Mouse (Mus musculus): ENCODE measurements around the gene Macrod1.
A peak's percentile ranks its signal among the peaks of the same experiment; 100 is the strongest.

Gene Macrod1

GRCm38 (mm10) chr19:7171447-7171846 lies 114.8 kb downstream of the Macrod1 start:
- peak; percentile 63 for DNase-seq (ENCODE audit: extremely low spot score)

- peak; percentile 78 for DNase-seq (ENCODE audit: extremely low spot score)
Observed at GRCm38 (mm10) chr19:7172051-7172866, 115.6 kb downstream of the Macrod1 start.

- DNase-seq (ENCODE audit: extremely low spot score), result no peak
Observed at GRCm38 (mm10) chr19:7176041-7176696, 119.6 kb downstream of the Macrod1 start.

DNA sequence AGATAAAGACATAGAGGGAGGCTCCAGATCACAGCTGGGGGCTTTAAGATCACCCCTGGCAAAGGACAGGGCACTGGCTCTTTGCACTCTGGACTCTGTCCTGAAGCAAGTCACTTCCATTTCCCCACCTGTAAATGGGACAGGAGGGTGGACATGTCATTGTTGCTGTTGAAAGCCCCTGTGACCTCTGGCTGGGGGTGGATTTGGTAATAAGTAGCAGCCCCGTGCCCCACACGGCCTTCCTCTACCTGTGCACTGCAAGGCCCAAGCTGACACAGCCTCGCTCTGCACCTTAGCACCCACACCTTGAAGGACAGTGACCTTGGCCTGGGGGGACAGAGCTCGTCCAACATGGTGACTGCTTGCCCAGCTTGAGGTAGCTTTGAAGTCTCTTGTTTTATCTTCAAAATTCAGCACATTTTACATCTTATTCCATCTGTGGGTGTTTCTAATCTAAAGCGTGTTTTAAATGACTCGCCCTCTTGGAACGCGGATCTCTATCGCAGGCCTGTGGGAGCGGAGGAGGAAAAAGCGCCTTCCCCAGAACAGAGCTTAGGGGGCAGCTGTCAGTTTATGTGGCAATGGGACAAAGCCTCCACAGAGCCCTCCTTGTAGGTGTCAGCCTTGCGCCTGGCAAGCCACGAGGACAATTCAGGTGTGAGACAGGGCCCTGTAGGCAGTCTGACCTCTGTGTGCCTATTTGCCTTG lies 121.3 kb downstream of the Macrod1 start:
- no peak for DNase-seq (ENCODE audit: extremely low spot score)

GRCm38 (mm10) chr19:7178841-7179452 lies 122.3 kb downstream of the Macrod1 start:
- no peak for DNase-seq (ENCODE audit: extremely low spot score)

GRCm38 (mm10) chr19:7180756-7181405 lies 124.3 kb downstream of the Macrod1 start:
- DNase-seq (ENCODE audit: extremely low spot score), result no peak

DNA sequence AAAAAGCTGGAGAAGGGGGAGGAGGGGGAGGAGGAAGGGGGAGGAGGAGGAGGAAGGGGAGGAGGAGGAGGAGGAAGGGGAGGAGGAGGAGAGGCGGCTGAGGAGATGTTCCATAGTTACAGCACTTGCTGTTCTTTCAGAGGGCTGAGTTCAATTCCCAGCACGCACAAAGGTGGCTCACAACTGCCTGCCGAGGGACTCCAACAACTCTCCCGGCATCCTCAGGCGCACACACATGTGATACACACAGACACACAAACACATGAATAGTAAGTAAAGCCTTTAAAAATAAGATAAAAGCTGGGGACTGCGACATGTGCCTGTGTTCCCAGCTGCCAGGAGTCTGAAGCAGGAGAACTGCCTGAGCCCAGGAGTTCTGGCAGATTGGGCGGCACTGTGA lies 124.9 kb downstream of the Macrod1 start:
- no peak for DNase-seq (ENCODE audit: extremely low spot score)

DNA sequence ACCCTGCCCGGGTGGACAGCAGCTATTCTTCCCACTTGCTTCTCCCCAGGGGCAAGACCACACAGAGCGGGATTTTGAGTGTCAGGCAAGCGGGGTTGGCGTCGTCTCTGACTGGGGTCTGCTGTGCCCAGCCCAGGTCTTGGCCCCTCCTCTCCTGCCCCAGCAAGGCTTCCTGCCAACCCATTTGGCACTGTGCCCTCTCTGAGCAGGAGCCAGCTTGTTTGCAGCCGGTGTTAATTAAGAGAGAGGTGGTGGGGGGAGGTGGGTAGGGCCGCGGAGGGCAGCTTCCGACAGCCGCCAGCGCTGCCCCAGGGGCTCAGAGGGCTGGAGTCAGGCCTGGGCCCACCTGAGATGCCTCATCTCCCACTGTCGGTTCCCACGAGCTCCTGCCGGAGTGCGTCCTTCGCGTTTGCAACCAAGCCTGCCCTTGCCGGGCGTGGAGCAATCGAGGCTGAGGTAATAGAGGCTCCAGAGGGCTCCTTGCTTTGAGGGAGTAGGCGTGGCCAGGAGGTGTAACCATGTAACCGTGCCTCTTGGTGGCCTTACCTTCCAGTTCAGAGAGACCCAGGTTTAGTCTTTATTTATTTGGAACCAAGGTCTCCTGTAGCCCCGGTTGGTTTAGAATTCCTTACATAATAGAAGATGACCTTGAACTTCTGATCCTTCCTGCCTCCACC lies 125.8 kb downstream of the Macrod1 start:
- DNase-seq (ENCODE audit: extremely low spot score), result no peak

- no peak for DNase-seq (ENCODE audit: extremely low spot score)
Observed at GRCm38 (mm10) chr19:7183419-7183818, 126.8 kb downstream of the Macrod1 start.

DNA sequence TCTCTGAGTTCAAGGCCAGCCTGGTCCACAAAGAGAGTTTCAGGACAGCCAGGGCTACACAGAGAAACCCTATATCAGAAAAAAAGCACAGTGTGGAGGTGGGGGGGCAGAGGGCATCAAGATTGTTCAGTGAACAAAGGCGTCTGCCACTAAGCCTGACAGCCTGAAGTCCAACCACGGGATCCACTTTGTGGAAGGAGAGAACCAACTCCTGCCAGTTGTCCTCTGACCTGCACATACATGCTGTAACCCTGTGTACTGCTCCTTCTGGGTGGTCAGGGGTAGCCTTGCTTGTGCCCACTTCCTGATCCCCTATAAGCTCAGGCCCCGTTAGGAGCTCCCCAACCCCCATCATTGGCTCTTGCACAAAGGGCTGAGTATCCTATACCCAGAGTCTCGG lies 128.4 kb downstream of the Macrod1 start:
- DNase-seq (ENCODE audit: extremely low spot score), result peak; percentile 41

DNA sequence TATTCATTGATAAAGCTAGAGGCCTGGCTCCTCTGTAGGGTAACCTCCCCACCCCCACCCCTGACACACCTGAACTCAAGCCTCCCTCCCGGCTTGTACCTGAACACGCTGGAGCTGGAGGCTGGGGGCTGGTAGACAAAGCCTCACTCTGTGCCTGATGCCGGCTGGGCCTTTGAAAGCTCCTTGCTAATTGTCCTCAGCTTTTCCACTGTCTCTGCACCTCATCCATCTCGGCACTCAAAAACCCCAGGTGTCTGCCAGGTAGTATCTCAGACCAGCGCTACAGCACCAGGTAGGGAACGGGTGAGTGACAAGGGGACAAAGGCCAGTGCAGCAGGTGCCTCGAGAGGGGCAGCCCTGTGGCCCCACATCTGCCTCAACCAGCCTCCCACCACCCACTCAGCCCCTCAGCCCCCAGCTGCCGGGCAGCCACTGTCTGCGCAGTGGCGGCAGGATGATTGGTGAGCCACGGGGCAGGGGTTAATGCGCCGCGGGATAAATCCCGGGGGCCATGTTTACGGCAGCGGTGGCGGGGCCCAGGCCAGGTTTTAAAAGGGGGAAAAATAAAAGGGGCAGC lies 129.2 kb downstream of the Macrod1 start:
- DNase-seq (ENCODE audit: extremely low spot score), result peak; percentile 84

DNA sequence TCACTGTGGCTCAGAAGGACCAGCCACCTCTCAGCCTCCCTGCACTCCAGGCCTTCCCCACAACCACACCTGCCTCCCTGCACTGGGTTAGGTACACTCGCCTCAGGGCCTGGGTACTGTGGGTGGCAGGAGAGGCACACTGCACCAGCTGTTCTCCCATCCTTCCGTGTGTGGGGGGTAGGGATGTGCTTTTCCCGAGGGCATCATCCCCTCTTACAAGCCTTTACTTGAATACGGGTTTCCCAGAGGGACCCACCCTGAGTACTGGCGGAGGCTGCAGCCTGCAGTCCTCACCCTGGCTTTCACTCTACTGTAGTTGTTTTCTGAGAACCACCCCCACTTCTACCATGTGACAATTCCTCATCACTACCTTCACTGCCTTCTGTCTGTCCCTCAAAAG lies 130.5 kb downstream of the Macrod1 start:
- DNase-seq (ENCODE audit: extremely low spot score), result no peak

GRCm38 (mm10) chr19:7189026-7189425 lies 132.4 kb downstream of the Macrod1 start:
- DNase-seq (ENCODE audit: extremely low spot score), result no peak

- no peak for DNase-seq (ENCODE audit: extremely low spot score)
Observed at GRCm38 (mm10) chr19:7190986-7191385, 134.4 kb downstream of the Macrod1 start.

DNA sequence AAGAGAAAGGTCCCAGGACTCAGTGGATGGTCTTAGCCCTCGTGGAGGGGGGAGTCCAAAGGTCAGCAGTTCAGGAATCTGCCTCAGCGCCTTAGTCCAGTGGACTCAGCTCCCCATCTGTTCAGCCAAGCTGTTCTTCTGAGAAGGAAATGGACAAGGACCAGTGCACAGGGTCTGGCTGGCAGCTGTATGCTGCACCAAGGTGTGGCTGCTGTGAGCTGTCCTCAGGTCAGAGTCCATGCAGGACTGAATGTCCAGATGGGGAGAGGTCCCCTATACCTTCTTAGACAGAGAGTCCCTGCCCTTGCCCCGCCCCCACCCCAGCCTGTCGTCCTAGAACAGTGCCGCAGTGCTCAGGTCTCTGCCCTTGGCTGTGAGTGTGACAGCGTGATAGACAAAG lies 135.0 kb downstream of the Macrod1 start:
- DNase-seq (ENCODE audit: extremely low spot score), result no peak

DNA sequence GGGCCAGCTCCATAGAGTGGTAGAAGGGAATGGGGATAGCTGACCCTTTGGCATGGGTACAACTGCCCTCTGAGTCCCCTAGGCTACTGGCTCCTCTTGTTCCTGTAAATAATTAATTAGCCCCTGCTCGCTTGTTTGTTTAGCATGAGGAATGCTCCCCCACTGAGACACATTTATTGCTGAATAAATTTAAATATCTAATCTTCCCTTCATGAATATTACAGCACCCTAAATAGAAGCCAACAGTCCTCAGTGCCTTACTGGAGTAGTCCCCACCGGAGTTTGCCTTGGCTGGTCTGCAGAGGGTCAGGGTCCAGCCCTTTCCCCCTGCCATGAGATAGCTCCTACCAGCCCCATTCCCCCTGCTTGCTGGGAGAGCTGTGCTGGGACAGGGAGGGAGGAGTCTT lies 136.0 kb downstream of the Macrod1 start:
- no peak for DNase-seq (ENCODE audit: extremely low spot score)

- peak; percentile 80 for DNase-seq (ENCODE audit: extremely low spot score)
Observed at GRCm38 (mm10) chr19:7195900-7196728, 139.5 kb downstream of the Macrod1 start.

DNA sequence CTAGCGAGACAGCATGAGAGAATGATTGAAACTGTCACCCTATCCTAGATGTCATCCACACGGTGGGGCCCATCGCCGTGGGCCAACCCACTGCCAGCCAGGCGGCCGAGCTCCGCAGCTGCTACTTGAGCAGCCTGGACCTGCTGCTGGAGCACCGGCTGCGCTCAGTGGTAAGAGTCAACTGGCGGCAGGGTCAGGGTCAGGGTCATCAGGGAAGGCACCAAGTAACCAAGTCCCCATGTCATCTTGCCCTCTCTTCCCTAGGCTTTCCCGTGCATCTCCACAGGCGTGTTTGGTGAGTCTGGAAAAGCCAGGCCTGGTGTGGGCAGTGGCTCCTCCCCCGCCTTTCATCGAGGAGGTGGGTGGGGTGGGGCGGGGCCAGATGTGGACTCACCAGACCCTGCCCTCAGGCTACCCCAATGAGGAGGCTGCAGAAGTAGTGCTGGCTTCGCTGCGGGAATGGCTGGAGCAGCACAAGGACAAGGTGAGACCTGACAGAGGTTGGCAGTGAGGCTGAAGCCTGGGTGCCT lies 140.2 kb downstream of the Macrod1 start:
- peak; percentile 79 for DNase-seq (ENCODE audit: extremely low spot score)

DNA sequence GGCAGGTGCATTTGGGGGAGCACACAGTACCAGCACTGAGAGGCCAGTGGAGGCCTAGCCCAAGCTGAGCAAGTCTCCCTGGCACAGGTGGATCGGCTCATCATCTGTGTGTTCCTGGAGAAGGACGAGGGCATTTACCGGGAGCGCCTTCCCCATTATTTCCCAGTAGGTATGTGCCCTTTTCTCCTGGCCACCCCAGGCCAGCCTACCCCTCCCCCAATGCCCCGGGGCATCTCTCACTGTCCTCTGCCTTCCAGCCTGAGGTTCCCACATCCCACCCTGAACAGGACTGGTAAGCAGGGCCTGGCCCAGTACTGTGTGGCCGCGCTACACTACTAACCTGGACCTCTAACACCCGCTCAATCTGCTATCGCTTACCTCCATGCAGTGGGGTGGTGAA lies 140.8 kb downstream of the Macrod1 start:
- DNase-seq (ENCODE audit: extremely low spot score), result no peak

DNA sequence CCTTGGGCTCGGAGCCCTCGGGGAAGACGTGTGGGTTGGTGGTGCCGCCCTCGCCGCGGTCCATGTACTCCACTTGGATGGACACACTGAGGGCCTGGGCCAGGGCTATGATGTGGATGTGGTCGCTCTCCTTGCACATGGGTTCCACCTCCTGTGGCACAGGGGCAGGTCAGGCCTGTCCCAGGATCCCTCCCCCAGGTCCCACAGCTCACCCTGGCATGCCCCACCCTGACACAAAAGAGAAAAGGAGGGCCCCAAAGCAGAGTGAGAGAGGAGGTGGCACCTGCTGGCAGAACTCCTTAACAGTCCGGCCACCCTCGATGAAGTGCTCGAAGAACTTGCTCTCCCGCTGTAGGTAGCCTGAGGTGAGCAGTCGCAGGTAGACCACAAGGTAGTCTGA lies 142.5 kb downstream of the Macrod1 start:
- no peak for DNase-seq (ENCODE audit: extremely low spot score)

Measured in embryo, embryonic 9.5 days (tissue).